Mouse (Mus musculus): ENCODE data around the gene Vps26b. TPM values are rescaled to one million over a fixed set of nuclear protein-coding genes. Genes with fewer than 3 reads are reported as not detected.

The Vps26b gene
- total RNA-seq, 2 experiments from 2014 or later: 22.9 to 25.4 TPM

DNA sequence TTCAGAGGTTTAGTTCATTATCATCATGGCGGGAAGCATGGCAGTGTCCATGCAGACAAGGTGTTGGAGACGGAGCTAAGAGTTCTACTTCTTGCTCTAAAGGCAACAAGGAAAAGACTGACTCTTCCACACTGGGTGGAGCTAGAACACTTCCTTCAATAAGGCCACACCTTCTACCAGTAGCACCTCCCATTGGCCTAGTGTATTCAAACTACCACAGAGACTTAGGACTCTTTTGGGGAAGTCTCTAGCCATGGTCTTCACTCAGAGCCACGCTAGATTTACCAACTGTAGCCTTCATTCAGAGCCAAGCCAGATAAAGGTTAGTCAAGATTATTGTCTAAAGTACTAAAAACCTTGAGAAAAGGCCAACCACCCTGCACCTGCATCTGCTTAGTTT is 32.8 kb downstream of the Vps26b start:
- no peak for DNase-seq (ENCODE audit: low spot score)

DNA sequence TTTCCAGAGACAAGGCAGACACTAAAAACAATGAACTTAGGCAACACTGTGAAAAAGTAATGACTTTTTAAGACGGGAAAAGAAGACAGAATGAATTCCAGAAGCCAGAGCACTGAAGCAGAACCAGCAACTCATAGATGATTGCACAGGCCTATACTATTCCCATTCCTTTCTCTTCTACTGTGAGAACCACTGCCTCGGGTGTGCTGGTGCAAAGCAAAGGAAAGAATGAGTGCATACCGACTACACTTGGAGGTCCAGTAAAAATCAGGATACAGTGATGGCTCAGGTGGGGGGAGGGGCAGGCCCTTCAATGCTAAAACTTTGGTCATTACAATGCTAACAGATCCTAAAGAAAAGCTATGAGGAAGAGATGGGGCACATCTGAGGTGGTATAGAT is 36.0 kb downstream of the Vps26b start:
- DNase-seq (ENCODE audit: low spot score): no peak

DNA sequence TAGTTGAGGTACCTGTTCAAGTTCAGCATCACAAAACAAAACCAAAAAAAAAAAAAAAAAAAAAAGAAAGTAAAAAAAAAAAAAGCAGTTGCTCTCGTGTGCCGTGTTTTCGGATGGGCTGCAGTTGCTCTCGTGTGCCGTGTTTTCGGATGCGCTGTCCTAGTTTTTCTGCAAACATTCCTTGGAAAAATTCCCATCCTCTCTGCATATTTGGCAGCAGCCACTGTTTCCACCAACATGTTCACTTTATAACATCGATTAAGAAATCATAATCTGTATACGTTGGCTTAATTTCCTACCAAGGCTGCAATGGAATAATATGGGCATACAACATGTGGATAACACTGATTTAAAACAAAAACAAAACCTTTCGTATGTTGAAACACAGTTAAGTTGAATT is 36.7 kb downstream of the Vps26b start:
- DNase-seq (ENCODE audit: low spot score): no peak

DNA sequence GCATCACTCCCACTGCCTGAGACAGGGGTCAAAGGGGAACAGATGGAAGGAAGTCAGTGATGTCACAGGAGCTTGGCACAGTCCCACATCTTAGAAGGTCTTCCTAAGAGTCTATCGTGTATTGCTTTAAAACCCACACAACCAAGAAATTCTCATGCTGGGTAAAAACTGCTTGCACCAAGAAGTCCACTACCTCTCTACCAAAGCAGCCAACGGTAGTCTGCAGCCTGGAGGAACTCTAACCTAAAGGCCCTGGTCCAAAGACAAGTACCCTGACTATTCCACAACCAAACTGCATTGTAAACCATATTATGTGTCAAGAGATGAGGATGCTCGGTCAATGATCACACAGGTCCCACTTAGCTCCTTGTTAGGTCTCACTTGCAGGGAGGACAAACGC is 39.7 kb downstream of the Vps26b start:
- DNase-seq (ENCODE audit: low spot score): no peak

DNA sequence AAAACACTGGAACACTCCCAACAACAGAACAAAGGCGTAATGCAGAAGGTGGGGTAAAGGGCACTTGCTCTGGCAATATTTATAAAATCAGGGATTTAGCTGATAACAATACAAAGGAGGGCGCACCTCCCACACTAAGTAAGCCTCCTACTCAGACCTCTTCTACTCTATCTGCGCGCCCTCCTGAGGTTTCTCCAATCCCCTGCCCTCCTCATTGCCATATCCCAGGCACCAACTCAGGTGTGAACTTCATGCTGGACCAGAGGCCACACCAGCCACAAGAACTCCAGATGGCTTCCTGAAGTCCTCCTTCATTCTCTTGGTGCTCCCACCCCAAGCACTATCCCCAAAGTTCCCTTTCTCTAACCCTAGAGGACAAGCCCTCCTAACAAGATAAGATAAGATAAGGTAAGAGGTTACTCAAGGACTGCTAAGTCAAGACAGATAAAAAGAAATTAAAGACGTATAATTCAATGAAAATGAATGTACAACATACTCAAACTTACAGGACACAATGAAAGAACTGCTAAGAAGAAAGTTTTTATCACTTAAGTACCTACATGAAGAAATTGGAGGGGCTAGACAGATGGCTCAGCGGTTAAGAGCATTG is 44.1 kb downstream of the Vps26b start:
- DNase-seq (ENCODE audit: low spot score): no peak

DNA sequence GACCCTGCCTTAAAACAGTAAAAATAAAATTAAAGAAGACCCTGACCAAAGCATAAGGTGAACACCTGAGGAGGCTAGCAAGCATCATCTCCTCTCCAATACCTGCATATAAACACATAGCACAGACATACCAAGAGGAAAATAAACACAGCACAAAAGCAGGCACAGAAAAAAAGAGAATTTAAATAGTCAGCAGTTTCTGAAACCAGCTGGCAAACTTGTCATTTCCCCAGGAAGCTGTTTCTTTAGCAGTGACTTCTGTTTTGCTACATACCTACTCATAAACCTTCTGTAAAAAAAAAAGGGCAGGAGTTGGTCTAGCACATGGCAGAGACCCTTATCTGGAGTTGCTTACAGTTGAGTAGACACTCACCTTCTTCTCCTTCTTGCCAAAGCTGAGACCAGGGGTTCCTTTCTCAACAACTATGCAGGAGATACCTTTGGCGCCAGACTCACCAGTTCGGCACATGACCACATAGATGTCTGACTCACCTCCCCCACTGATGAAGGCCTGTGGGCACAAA is 44.7 kb downstream of the Vps26b start:
- no peak for DNase-seq (ENCODE audit: low spot score)

DNA sequence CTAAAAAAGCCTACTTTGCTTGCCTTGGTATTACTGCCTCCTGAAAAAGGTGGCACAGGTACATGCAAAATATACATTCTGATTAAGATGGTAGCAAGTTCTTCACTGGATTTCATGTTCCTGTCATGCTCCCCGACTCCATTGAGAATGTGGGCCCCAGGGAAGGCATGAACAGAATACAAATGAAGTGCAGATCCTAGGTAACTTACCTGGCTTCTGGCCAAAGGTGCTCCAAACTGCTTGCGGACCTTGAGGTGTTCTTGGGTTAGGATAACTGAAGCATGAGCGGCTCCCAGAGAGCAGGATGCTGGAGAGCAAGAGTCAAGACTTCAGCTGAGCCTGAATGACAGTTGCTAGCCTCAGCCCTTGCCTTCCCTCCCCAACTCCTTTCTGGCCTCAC is 51.1 kb downstream of the Vps26b start:
- no peak for DNase-seq (ENCODE audit: low spot score)

DNA sequence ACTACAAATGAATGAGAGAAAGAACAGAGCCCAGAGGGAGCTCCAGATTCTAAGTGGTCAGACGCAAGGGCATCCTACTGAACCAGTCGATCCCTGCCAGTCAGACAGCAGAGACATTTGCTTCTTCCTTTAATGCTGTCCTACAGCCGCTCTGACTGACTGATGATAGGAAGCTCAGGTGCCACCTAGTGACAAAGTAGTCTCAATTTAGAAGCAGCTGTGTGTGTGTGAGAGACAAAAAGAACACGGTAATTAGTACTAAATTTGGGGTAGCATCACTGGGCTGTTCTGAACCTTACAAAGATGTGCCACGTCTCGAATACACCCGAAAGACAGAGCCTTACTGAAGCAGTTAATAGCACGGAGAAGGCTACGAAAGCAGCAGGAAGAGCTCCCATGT is 52.1 kb downstream of the Vps26b start:
- no peak for DNase-seq (ENCODE audit: low spot score)

Other genes starting within 250 kb of the Vps26b start
- 1 to 10 TPM; 3.1 to 4.6 TPM for gene Glb1l2, start 223.6 kb downstream of the Vps26b start, total RNA-seq (2021)
- not detected for gene Glb1l3, start 169.2 kb downstream of the Vps26b start, total RNA-seq (2021)
- gene Gm1110, start 107.0 kb downstream of the Vps26b start, total RNA-seq (2021): not detected
- gene Acad8, start 30.5 kb downstream of the Vps26b start, total RNA-seq (2021): 10 to 100 TPM; 28.6 to 29.5 TPM
- gene Thyn1, start 30.4 kb downstream of the Vps26b start, total RNA-seq (2021): 10 to 100 TPM; 21.1 to 21.9 TPM
- 1 to 10 TPM; 5.7 to 5.8 TPM for gene Ncapd3, start 110 bp upstream of the Vps26b start, total RNA-seq (2021)
- 1 to 10 TPM; 5.0 to 9.2 TPM for gene Jam3, start 125.4 kb upstream of the Vps26b start, total RNA-seq (2021)

All from gastrocnemius, adult 18-20 months (tissue).